Mouse (Mus musculus) megakaryocyte, embryonic 14.5 days (primary cell): ENCODE results near the gene Psma7.

Experiments
- FLI1 ChIP-seq: IDR thresholded peaks from 2 replicates; pipeline ENCODE4 v1.6.1; 2012; ENCODE audit warnings: low read length, inconsistent platforms, mixed read lengths
- GATA1 ChIP-seq: IDR thresholded peaks from 3 replicates; pipeline ENCODE4 v1.6.1; 2012; ENCODE audit warnings: mixed read lengths, low read length, inconsistent platforms, borderline replicate concordance

- TF ChIP-seq GATA1, result no peak
- no peak for TF ChIP-seq FLI1
These were observed 16.9 kb downstream of the Psma7 start for GRCm38 (mm10) chr2:180025135-180025860.
